Comparison of ENCODE assay signal across 8 mouse cellular contexts in the genomic region with DNA sequence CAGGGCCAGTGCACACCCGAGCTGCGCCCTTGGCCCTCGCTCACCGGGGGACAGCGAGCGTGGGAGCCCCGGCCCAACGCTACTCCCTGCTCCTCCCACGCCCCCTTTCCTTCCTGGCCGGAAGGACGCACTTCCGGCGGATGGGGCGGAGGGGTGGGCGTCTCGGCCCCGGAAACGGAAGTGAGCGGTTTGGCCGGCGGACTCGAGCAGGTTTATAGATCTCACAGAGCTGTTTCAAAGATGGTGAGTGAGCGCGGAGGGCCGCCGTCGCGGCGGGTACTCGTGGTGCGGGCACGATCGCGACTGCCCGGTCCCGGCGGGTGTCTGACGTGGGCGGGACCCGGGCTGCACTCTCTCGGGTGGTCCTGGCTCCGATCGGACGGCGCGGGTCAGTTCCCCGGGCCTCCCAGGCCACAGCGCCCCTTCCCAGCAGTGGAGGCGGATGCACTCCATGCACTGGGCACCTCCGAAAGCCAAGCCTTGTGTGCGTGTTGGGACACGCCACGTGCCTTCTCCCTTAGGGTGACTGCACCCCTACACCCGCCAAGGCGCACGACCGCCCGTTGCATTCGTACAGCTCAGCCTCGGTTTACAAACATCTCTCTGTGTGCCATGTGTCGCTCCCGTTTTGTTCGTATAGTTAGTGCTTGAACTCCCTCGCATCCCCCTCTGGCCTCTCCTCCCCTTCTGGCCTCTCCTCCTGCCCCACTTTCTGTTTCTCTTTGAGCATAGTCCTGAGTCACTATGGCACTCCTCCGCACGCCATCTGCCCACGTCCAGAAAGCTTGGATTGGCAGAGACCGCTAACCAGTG. TPM values are rescaled to one million over a fixed set of nuclear protein-coding genes. Genes with fewer than 3 reads are reported as not detected.
DNase-seq lines count a peak whose midpoint lies in the region; ATAC-seq and TF ChIP-seq lines count a peak whose summit lies in the region.

A gene (plus strand): TSS at position 13 of the 813 bp plus-strand sequence.

- peak; percentile 86 for DNase-seq in ES-CJ7 (ENCODE audit: low read depth, low spot score)
- peak; percentile 73 for DNase-seq in cerebellum, adult 11 months
- DNase-seq in heart, postnatal 25 days (ENCODE audit: low spot score) = peak; percentile 86
- DNase-seq in layer of hippocampus, adult 18-20 months (ENCODE audit: low spot score in 2 of 2) = peak; percentile 88 to 94
- peak; percentile 90 for DNase-seq in lung, adult 2 months
- peak; percentile 78 to 84 for DNase-seq in thymus, adult 18-20 months

- peak; percentile 92 for TF ChIP-seq POLR2A in lung, adult 2 months (IDR thresholded peaks at IDR 0.05; ENCODE audit: borderline replicate concordance, extremely low read depth, low read depth, low read length)

- peaks cover 25% of the 10 kb centered on the region for H3K36me3 ChIP-seq in forebrain, embryonic 15.5 days

- no peaks in the 10 kb centered on the region for H3K9me3 ChIP-seq in forebrain, embryonic 15.5 days

- peaks cover 22% of the 10 kb centered on the region for H3K4me1 ChIP-seq in forebrain, embryonic 15.5 days
- H3K4me1 ChIP-seq in lung, adult 2 months (ENCODE audit: control insufficient read depth, insufficient read depth, low read length) = peaks cover 9% of the 10 kb centered on the region

- WGBS in forebrain, embryonic 15.5 days = under 1% methylated on average over 68 of the region's 68 CpGs
- WGBS in lung, adult 2 months = under 1% methylated on average over 68 of the region's 68 CpGs

- peak within 1 kb of the TSS; percentile 62 for H3K4me2 ChIP-seq in forebrain, embryonic 15.5 days (replicated peaks)

- intact Hi-C loops in heart, postnatal 25 days (cut with DNase I) = no loop called here

- ATAC-seq in forebrain, embryonic 15.5 days (replicated peaks) = peak; percentile 96
- peak; percentile 89 for ATAC-seq in neutrophil, adult 5-6 weeks (ENCODE audit: extremely low read depth, insufficient number of reproducible peaks, low FRiP score, poor library complexity, severe bottlenecking)

- no peak for TF ChIP-seq CTCF in lung, adult 2 months (IDR thresholded peaks at IDR 0.05; ENCODE audit: insufficient read depth, low read length)

- peak within 1 kb of the TSS; percentile 83 for H3K27ac ChIP-seq in forebrain, embryonic 15.5 days (replicated peaks)

- H3K9ac ChIP-seq in forebrain, embryonic 15.5 days (replicated peaks) = peak within 1 kb of the TSS; percentile 95

- no peaks in the 10 kb centered on the region for H3K27me3 ChIP-seq in forebrain, embryonic 15.5 days

- H3K4me3 ChIP-seq in forebrain, embryonic 15.5 days = peak within 1 kb of the TSS; percentile 90
- H3K4me3 ChIP-seq in lung, adult 2 months (replicated peaks; ENCODE audit: extremely low read depth, low read depth, low read length) = peak within 1 kb of the TSS; percentile 99

RNA-seq across cellular contexts. Expression of the gene that starts here (rescaled TPM):
- polyA plus RNA-seq in forebrain, embryonic 15.5 days (2015; fragmentation: Nextera tagmentation; extraction: Ambion mirVana) = 479 and 516 TPM in 2 replicates
- 100 to 1,000 TPM; 129 to 142 TPM for total RNA-seq in heart, postnatal 25 days (2021)
- total RNA-seq in layer of hippocampus, adult 18-20 months (2021) = 100 to 1,000 TPM; 144 to 149 TPM
- 33.9 and 47.1 TPM in 2 replicates for polyA plus RNA-seq in lung, adult 2 months (2012; rRNA removed)
- total RNA-seq in neutrophil, adult 5-6 weeks (2017) = 41.0 and 42.2 TPM in 2 replicates

Comparison
In these comparisons a context has a peak if more than half of its experiments do, and no peak if none do; other contexts are left out.
1. Peak in every context shown above with its lines: DNase-seq, ATAC-seq, H3K4me3 ChIP-seq and H3K27ac ChIP-seq.